Mouse (Mus musculus) heart, embryonic 13.5 days (tissue): ENCODE data around the gene Rnf183. TPM values are rescaled to one million over a fixed set of nuclear protein-coding genes. Genes with fewer than 3 reads are reported as not detected.
A peak's percentile ranks its signal among the peaks of the same experiment; 100 is the strongest.

Source experiments
- ATAC-seq: fragments of 200-750 bp; cut with Nextera tagmentation; 2 replicates; pipeline ENCODE4 v1.8.0; 2017; ENCODE audit warnings: moderate TSS enrichment; ENCODE audit not compliant: insufficient number of reproducible peaks, low FRiP score, low TSS enrichment; ENCODE audit errors: extremely low read depth
- H3K27ac ChIP-seq: fragments of 300-500 bp; sonication (generic); replicated peaks from 2 replicates; pipeline ENCODE4 v1.5.1; 2015; ENCODE audit warnings: moderate library complexity, mild to moderate bottlenecking, inconsistent platforms
- H3K27me3 ChIP-seq: fragments of 300-500 bp; sonication (generic); replicated peaks from 2 replicates; pipeline ENCODE4 v1.6.1; 2015; ENCODE audit warnings: mild to moderate bottlenecking, inconsistent platforms
- H3K36me3 ChIP-seq: fragments of 300-500 bp; sonication (generic); 2 replicates; pipeline ENCODE4 v1.6.1; 2015; ENCODE audit warnings: mild to moderate bottlenecking, inconsistent platforms
- H3K4me1 ChIP-seq: fragments of 300-500 bp; sonication (generic); 2 replicates; pipeline ENCODE4 v1.6.1; 2015; ENCODE audit warnings: inconsistent platforms
- H3K4me2 ChIP-seq: fragments of 300-500 bp; sonication (generic); 2 replicates; pipeline ENCODE4 v1.6.1; 2015; ENCODE audit warnings: inconsistent platforms, mild to moderate bottlenecking, moderate library complexity
- H3K4me3 ChIP-seq: fragments of 300-500 bp; sonication (generic); 2 replicates; pipeline ENCODE4 v1.5.1; 2015; ENCODE audit warnings: moderate library complexity, mild to moderate bottlenecking, inconsistent platforms
- H3K9ac ChIP-seq: fragments of 300-500 bp; sonication (generic); 2 replicates; pipeline ENCODE4 v1.6.1; 2015; ENCODE audit warnings: inconsistent platforms, mild to moderate bottlenecking, moderate library complexity
- H3K9me3 ChIP-seq: fragments of 300-500 bp; sonication (generic); 2 replicates; pipeline ENCODE4 v1.6.1; 2016; ENCODE audit warnings: inconsistent platforms
- WGBS: fragments of 180-500 bp; shearing (Covaris S2); methylation state at CpG from one replicate; pipeline ENCODE4 v1.1.7; 2015; ENCODE audit warnings: mixed read lengths; 5-methylcytosine and 5-hydroxymethylcytosine counted together
- polyA plus RNA-seq: library from polyadenylated mRNA; unstranded; fragments of >200 nt; fragmentation: Nextera tagmentation; extraction: Ambion mirVana; gene quantifications from 2 replicates; pipeline ENCODE4 v1.2.1, GENCODE M21; 2015

Rnf183 gene
- polyA plus RNA-seq, 1 experiment from 2014 or later = not detected

- Histone ChIP-seq H3K27ac (no peak overlapping the region), H3K4me1 (0 out of 2 replicates have a peak, but pooled peaks cover 6% of the 10 kb centered on the region), H3K9ac (no peak overlapping the region), H3K27me3 (no peaks in the 10 kb centered on the region), H3K36me3 (no peaks in the 10 kb centered on the region), H3K4me2 (no peak overlapping the region), H3K4me3 (no peak overlapping the region), H3K9me3 (no peaks in the 10 kb centered on the region)
- ATAC-seq = no peak
- WGBS = 83% methylated on average over 8 of the region's 8 CpGs
Observed at GRCm38 (mm10) chr4:62460348-62460747, 25.3 kb upstream of the Rnf183 start.

GRCm38 (mm10) chr4:62459081-62459480 is 24.0 kb upstream of the Rnf183 start:
- 68% methylated on average over 3 of the region's 3 CpGs for WGBS
- Histone ChIP-seq H3K4me3 (no peak overlapping the region), H3K4me1 (0 out of 2 replicates have a peak, but pooled peaks cover 6% of the 10 kb centered on the region), H3K9me3 (no peaks in the 10 kb centered on the region), H3K9ac (no peak overlapping the region), H3K27me3 (no peaks in the 10 kb centered on the region), H3K27ac (no peak overlapping the region), H3K4me2 (no peak overlapping the region), H3K36me3 (no peaks in the 10 kb centered on the region)
- ATAC-seq = no peak

GRCm38 (mm10) chr4:62454995-62455394 is 19.9 kb upstream of the Rnf183 start:
- no peak overlapping the region for H3K4me2 ChIP-seq
- H3K9me3 ChIP-seq = no peaks in the 10 kb centered on the region
- ATAC-seq = no peak

GRCm38 (mm10) chr4:62440986-62441385 is 5.9 kb upstream of the Rnf183 start:
- H3K9ac ChIP-seq = no peak overlapping the region
- no peaks in the 10 kb centered on the region for H3K27me3 ChIP-seq
- no peak overlapping the region for H3K4me2 ChIP-seq
- no peak overlapping the region for H3K27ac ChIP-seq
- H3K4me3 ChIP-seq = no peak overlapping the region
- 48% methylated on average over 4 of the region's 4 CpGs for WGBS
- no peak for ATAC-seq
- H3K4me1 ChIP-seq = 0 out of 2 replicates have a peak, but pooled peaks cover 2% of the 10 kb centered on the region
- no peaks in the 10 kb centered on the region for H3K36me3 ChIP-seq
- no peaks in the 10 kb centered on the region for H3K9me3 ChIP-seq

More at GRCm38 (mm10) chr4:62454995-62455394, 19.9 kb upstream of the Rnf183 start:
- H3K27ac ChIP-seq = no peak overlapping the region
- H3K36me3 ChIP-seq = no peaks in the 10 kb centered on the region
- 41% methylated on average over 5 of the region's 5 CpGs for WGBS
- no peaks in the 10 kb centered on the region for H3K27me3 ChIP-seq
- no peak overlapping the region for H3K4me3 ChIP-seq
- no peak overlapping the region for H3K9ac ChIP-seq
- H3K4me1 ChIP-seq = 0 out of 2 replicates have a peak, but pooled peaks cover 6% of the 10 kb centered on the region

GRCm38 (mm10) chr4:62440544-62440943 is 5.5 kb upstream of the Rnf183 start:
- Histone ChIP-seq H3K36me3 (no peaks in the 10 kb centered on the region), H3K27me3 (no peaks in the 10 kb centered on the region), H3K9ac (no peak overlapping the region), H3K4me3 (no peak overlapping the region), H3K4me1 (0 out of 2 replicates have a peak, but pooled peaks cover 2% of the 10 kb centered on the region), H3K9me3 (no peaks in the 10 kb centered on the region), H3K27ac (no peak overlapping the region), H3K4me2 (no peak overlapping the region)
- 64% methylated on average over 4 of the region's 4 CpGs for WGBS
- no peak for ATAC-seq

- Histone ChIP-seq H3K9ac (no peak overlapping the region), H3K4me2 (no peak overlapping the region), H3K9me3 (no peaks in the 10 kb centered on the region), H3K36me3 (no peaks in the 10 kb centered on the region), H3K4me3 (no peak overlapping the region), H3K27me3 (no peaks in the 10 kb centered on the region), H3K4me1 (0 out of 2 replicates have a peak, but pooled peaks cover 2% of the 10 kb centered on the region), H3K27ac (no peak overlapping the region)
- WGBS = 60% methylated on average over 4 of the region's 4 CpGs
- no peak for ATAC-seq
Observed at GRCm38 (mm10) chr4:62439793-62440192, 4.7 kb upstream of the Rnf183 start.

DNA sequence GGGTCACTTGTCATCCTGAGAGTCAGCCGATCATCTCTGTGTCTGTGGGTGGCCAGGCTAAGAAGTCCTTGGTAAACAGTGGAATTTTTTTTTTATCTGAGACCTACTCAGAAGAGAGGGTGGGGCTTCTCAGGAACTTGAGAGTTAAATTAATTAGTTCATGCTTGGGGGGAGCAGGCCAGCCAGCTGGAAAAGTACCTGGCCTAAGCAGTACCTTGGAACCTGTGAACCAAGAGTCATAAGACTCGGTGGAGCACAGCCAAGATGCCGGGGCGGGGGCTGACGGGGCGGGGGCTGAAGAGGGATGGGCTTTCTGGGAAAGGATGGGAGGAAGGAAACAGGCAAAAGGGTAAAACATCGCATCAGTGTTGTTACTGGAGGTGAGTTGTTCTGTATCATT is 2.8 kb upstream of the Rnf183 start:
- H3K27ac ChIP-seq = no peak overlapping the region
- no peak overlapping the region for H3K4me2 ChIP-seq
- H3K9me3 ChIP-seq = no peaks in the 10 kb centered on the region
- 0 out of 2 replicates have a peak, but pooled peaks cover 2% of the 10 kb centered on the region for H3K4me1 ChIP-seq
- H3K9ac ChIP-seq = no peak overlapping the region
- no peaks in the 10 kb centered on the region for H3K27me3 ChIP-seq
- no peak for ATAC-seq
- WGBS = 83% methylated on average over 7 of the region's 7 CpGs
- no peaks in the 10 kb centered on the region for H3K36me3 ChIP-seq
- no peak overlapping the region for H3K4me3 ChIP-seq

GRCm38 (mm10) chr4:62437256-62437778 is 2.3 kb upstream of the Rnf183 start:
- Histone ChIP-seq H3K27me3 (no peaks in the 10 kb centered on the region), H3K27ac (no peak overlapping the region), H3K4me2 (no peak overlapping the region), H3K9me3 (no peaks in the 10 kb centered on the region), H3K4me3 (no peak overlapping the region), H3K36me3 (no peaks in the 10 kb centered on the region), H3K4me1 (0 out of 2 replicates have a peak, but pooled peaks cover 2% of the 10 kb centered on the region), H3K9ac (no peak overlapping the region)
- WGBS = 79% methylated on average over 3 of the region's 3 CpGs
- no peak for ATAC-seq

DNA sequence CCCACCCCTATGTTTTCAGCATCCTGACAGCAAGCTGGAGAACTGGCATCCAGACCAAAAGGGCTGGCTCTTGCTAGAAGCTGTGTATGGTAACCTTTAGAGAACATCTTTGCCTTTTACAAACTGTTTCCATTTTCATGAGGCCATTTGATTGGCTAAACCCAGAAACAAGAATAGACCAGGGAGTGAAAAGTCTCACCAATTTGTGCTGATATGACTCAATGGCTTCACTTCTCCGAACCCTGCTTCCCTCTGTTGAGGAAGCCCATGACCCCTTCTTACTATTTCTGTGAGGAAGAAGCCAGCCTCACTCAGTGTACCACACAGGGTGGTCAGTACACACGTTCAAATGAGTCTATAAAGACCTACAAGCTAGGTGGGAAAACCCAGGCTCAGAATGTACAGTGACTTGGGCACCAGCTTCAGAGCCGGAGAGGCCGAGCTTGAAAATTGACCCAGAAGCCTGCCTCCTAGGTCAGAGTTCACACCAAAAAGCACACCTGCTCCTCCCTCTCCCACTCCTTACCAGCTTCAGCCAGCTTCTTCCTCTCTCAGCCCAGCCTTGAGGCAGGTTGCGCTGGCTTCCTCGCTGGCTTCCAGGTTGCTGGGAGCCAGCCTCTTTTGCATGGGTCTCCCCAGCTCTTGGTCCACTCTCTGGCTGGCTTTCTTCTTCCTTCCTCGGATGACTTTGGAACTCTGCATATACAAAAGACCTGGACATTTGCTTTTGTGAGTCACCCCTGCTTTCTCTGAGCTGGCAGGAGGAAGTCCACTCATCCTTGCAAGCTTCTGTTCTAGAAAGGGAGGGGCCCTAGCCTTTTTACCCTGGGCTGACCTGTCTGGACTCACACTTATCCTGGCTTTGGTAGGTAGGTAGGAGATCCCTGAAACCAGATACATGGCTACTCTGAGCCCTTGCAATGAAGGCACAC is 847 bp downstream of the Rnf183 start:
- no peaks in the 10 kb centered on the region for H3K4me1 ChIP-seq
- H3K27me3 ChIP-seq = no peaks in the 10 kb centered on the region
- no peak overlapping the region for H3K27ac ChIP-seq
- H3K36me3 ChIP-seq = no peaks in the 10 kb centered on the region
- H3K9me3 ChIP-seq = no peaks in the 10 kb centered on the region
- no peak overlapping the region for H3K9ac ChIP-seq
- no peak for ATAC-seq
- 71% methylated on average over 7 of the region's 7 CpGs for WGBS
- no peak overlapping the region for H3K4me3 ChIP-seq
- H3K4me2 ChIP-seq = no peak overlapping the region

- 73% methylated on average over 4 of the region's 4 CpGs for WGBS
- peak; percentile 73 for ATAC-seq
- Histone ChIP-seq H3K9me3 (no peaks in the 10 kb centered on the region), H3K4me3 (no peak overlapping the region), H3K36me3 (no peaks in the 10 kb centered on the region), H3K27ac (no peak overlapping the region), H3K4me1 (peaks cover 9% of the 10 kb centered on the region; the same call in 1 of the 2 replicates), H3K4me2 (no peak overlapping the region), H3K27me3 (no peaks in the 10 kb centered on the region), H3K9ac (no peak overlapping the region)
Observed at GRCm38 (mm10) chr4:62431522-62431921, 3.5 kb downstream of the Rnf183 start.

DNA sequence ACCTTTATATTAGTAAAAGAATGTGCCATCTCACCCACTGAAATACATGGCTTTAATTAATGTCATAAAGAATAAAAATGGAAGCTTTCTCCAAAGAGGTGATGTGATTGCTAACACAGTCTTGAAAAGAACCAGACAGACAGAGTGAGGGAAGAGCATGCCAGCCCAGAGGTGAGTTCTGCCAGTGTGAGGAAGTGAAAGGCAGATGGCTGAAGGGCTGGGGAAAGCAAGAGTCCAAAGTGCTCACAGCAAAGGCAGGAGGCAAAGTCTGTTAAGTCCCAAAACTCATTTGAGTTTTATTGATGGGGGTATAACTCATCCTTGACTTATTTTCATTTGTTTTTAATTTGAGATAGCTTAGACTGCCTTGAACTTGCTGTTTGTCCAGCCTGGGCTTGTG is 4.4 kb downstream of the Rnf183 start:
- no peaks in the 10 kb centered on the region for H3K27me3 ChIP-seq
- H3K9me3 ChIP-seq = no peaks in the 10 kb centered on the region
- H3K9ac ChIP-seq = no peak overlapping the region
- peaks cover 5% of the 10 kb centered on the region for H3K36me3 ChIP-seq
- no peak overlapping the region for H3K4me3 ChIP-seq
- no peak overlapping the region for H3K27ac ChIP-seq
- H3K4me1 ChIP-seq = peaks cover 9% of the 10 kb centered on the region; the same call in 1 of the 2 replicates
- ATAC-seq = no peak
- H3K4me2 ChIP-seq = no peak overlapping the region
